Mouse (Mus musculus) neural tube, embryonic 12.5 days (tissue): ENCODE data around the gene Stag2. TPM values are rescaled to one million over a fixed set of nuclear protein-coding genes. Genes with fewer than 3 reads are reported as not detected.
A peak's percentile ranks its signal among the peaks of the same experiment; 100 is the strongest.

Experiments used
- ATAC-seq: fragments of 200-750 bp; cut with Nextera tagmentation; 2 replicates; pipeline ENCODE4 v1.8.0; 2017; ENCODE audit warnings: low read depth, mild to moderate bottlenecking, moderate TSS enrichment, moderate library complexity; ENCODE audit not compliant: low FRiP score
- H3K27ac ChIP-seq: fragments of 300-500 bp; sonication (generic); 2 replicates; pipeline ENCODE4 v1.5.1; 2016
- H3K27me3 ChIP-seq: fragments of 300-500 bp; sonication (generic); replicated peaks from 2 replicates; pipeline ENCODE4 v1.6.1; 2016; ENCODE audit warnings: mild to moderate bottlenecking
- H3K36me3 ChIP-seq: fragments of 300-500 bp; sonication (generic); 2 replicates; pipeline ENCODE4 v1.6.1; 2016; ENCODE audit warnings: mild to moderate bottlenecking
- H3K4me1 ChIP-seq: fragments of 300-500 bp; sonication (generic); 2 replicates; pipeline ENCODE4 v1.6.1; 2016
- H3K4me2 ChIP-seq: fragments of 300-500 bp; sonication (generic); replicated peaks from 2 replicates; pipeline ENCODE4 v1.6.1; 2016; ENCODE audit warnings: mild to moderate bottlenecking
- H3K4me3 ChIP-seq: fragments of 300-500 bp; sonication (generic); 2 replicates; pipeline ENCODE4 v1.5.1; 2016
- H3K9ac ChIP-seq: fragments of 300-500 bp; sonication (generic); 2 replicates; pipeline ENCODE4 v1.6.1; 2016; ENCODE audit warnings: mild to moderate bottlenecking
- H3K9me3 ChIP-seq: fragments of 300-500 bp; sonication (generic); 2 replicates; pipeline ENCODE4 v1.6.1; 2016; ENCODE audit warnings: mild to moderate bottlenecking
- WGBS: fragments of 180-500 bp; shearing (Covaris S2); methylation state at CpG from one replicate; pipeline ENCODE4 v1.1.7; 2016; 5-methylcytosine and 5-hydroxymethylcytosine counted together
- polyA plus RNA-seq: library from polyadenylated mRNA; unstranded; fragments of >200 nt; fragmentation: Nextera tagmentation; extraction: Ambion mirVana; gene quantifications from 2 replicates; pipeline ENCODE4 v1.2.1, GENCODE M21; 2016

Gene Stag2
- polyA plus RNA-seq, 1 experiment from 2014 or later, result 37.5 TPM

- no peaks in the 10 kb centered on the region for H3K36me3 ChIP-seq
- peak overlapping the region; percentile 54 for H3K4me3 ChIP-seq
- no peaks in the 10 kb centered on the region for H3K4me1 ChIP-seq
- peak overlapping the region; percentile 64 for H3K9ac ChIP-seq
- ATAC-seq, result no peak
- WGBS, result 17% methylated on average over 25 of the region's 25 CpGs
- H3K9me3 ChIP-seq, result no peaks in the 10 kb centered on the region
- H3K27me3 ChIP-seq, result no peaks in the 10 kb centered on the region
- peak overlapping the region; percentile 57 for H3K4me2 ChIP-seq
- peak overlapping the region; percentile 75 for H3K27ac ChIP-seq
Observed at GRCm38 (mm10) chrX:42151024-42151754, 2.1 kb downstream of the Stag2 start.

GRCm38 (mm10) chrX:42151903-42152369 lies 2.8 kb downstream of the Stag2 start:
- 22% methylated on average over 17 of the region's 17 CpGs for WGBS
- Histone ChIP-seq H3K27me3 (no peaks in the 10 kb centered on the region), H3K9ac (peak overlapping the region; percentile 51), H3K36me3 (no peaks in the 10 kb centered on the region), H3K9me3 (no peaks in the 10 kb centered on the region), H3K27ac (0 out of 2 replicates have a peak overlapping the region, but pooled peaks have one; percentile 32), H3K4me1 (no peaks in the 10 kb centered on the region), H3K4me2 (peak overlapping the region; percentile 57), H3K4me3 (peak overlapping the region; percentile 54)
- peak; percentile 25; the same call in 1 of the 2 replicates for ATAC-seq

GRCm38 (mm10) chrX:42153056-42153455 lies 3.9 kb downstream of the Stag2 start:
- Histone ChIP-seq H3K4me1 (no peaks in the 10 kb centered on the region), H3K27ac (no peak overlapping the region), H3K36me3 (no peaks in the 10 kb centered on the region), H3K9me3 (no peaks in the 10 kb centered on the region), H3K4me3 (no peak overlapping the region), H3K4me2 (peak overlapping the region; percentile 57), H3K9ac (no peak overlapping the region), H3K27me3 (no peaks in the 10 kb centered on the region)
- WGBS, result 34% methylated on average over 4 of the region's 4 CpGs
- no peak for ATAC-seq

- no peak overlapping the region for H3K4me3 ChIP-seq
- no peaks in the 10 kb centered on the region for H3K9me3 ChIP-seq
- H3K4me1 ChIP-seq, result no peaks in the 10 kb centered on the region
- H3K36me3 ChIP-seq, result no peaks in the 10 kb centered on the region
- 80% methylated on average over 1 of the region's 1 CpGs for WGBS
- ATAC-seq, result no peak
- H3K9ac ChIP-seq, result no peak overlapping the region
- H3K27me3 ChIP-seq, result no peaks in the 10 kb centered on the region
- no peak overlapping the region for H3K27ac ChIP-seq
- no peak overlapping the region for H3K4me2 ChIP-seq
Observed at GRCm38 (mm10) chrX:42165455-42165854, 16.3 kb downstream of the Stag2 start.

- Histone ChIP-seq H3K27ac (no peak overlapping the region), H3K36me3 (no peaks in the 10 kb centered on the region), H3K4me3 (no peak overlapping the region), H3K27me3 (no peaks in the 10 kb centered on the region), H3K4me2 (no peak overlapping the region), H3K9ac (no peak overlapping the region), H3K9me3 (no peaks in the 10 kb centered on the region), H3K4me1 (no peaks in the 10 kb centered on the region)
- WGBS, result 90% methylated on average over 5 of the region's 5 CpGs
- ATAC-seq, result no peak
Observed at GRCm38 (mm10) chrX:42170811-42171210, 21.7 kb downstream of the Stag2 start.

- 76% methylated on average over 3 of the region's 3 CpGs for WGBS
Observed at GRCm38 (mm10) chrX:42187590-42187989, 38.5 kb downstream of the Stag2 start.

GRCm38 (mm10) chrX:42188825-42189426 lies 39.8 kb downstream of the Stag2 start:
- no peak overlapping the region for H3K4me2 ChIP-seq
- H3K9me3 ChIP-seq, result no peaks in the 10 kb centered on the region
- no peak overlapping the region for H3K9ac ChIP-seq
- H3K4me3 ChIP-seq, result no peak overlapping the region
- H3K4me1 ChIP-seq, result no peaks in the 10 kb centered on the region
- 89% methylated on average over 2 of the region's 2 CpGs for WGBS
- H3K36me3 ChIP-seq, result no peaks in the 10 kb centered on the region
- no peak for ATAC-seq
- H3K27me3 ChIP-seq, result no peaks in the 10 kb centered on the region
- no peak overlapping the region for H3K27ac ChIP-seq

More at GRCm38 (mm10) chrX:42187590-42187989, 38.5 kb downstream of the Stag2 start:
- Histone ChIP-seq H3K36me3 (no peaks in the 10 kb centered on the region), H3K4me1 (no peaks in the 10 kb centered on the region), H3K9me3 (no peaks in the 10 kb centered on the region), H3K27ac (no peak overlapping the region), H3K4me3 (no peak overlapping the region), H3K4me2 (no peak overlapping the region), H3K27me3 (no peaks in the 10 kb centered on the region), H3K9ac (no peak overlapping the region)
- ATAC-seq, result no peak

- H3K4me2 ChIP-seq, result no peak overlapping the region
- no peak overlapping the region for H3K27ac ChIP-seq
- no peak overlapping the region for H3K4me3 ChIP-seq
- H3K9me3 ChIP-seq, result no peaks in the 10 kb centered on the region
- no peak for ATAC-seq
- H3K27me3 ChIP-seq, result no peaks in the 10 kb centered on the region
- no peak overlapping the region for H3K9ac ChIP-seq
- WGBS, result 89% methylated on average over 3 of the region's 3 CpGs
- no peaks in the 10 kb centered on the region for H3K4me1 ChIP-seq
- no peaks in the 10 kb centered on the region for H3K36me3 ChIP-seq
Observed at GRCm38 (mm10) chrX:42194608-42195007, 45.5 kb downstream of the Stag2 start.

- WGBS, result 91% methylated on average over 4 of the region's 4 CpGs
- Histone ChIP-seq H3K27ac (no peak overlapping the region), H3K27me3 (no peaks in the 10 kb centered on the region), H3K4me2 (no peak overlapping the region), H3K36me3 (no peaks in the 10 kb centered on the region), H3K4me1 (no peaks in the 10 kb centered on the region), H3K4me3 (no peak overlapping the region), H3K9ac (no peak overlapping the region), H3K9me3 (no peaks in the 10 kb centered on the region)
- no peak for ATAC-seq
Observed at GRCm38 (mm10) chrX:42202482-42202881, 53.4 kb downstream of the Stag2 start.

GRCm38 (mm10) chrX:42215742-42216141 lies 66.6 kb downstream of the Stag2 start:
- Histone ChIP-seq H3K9me3 (no peaks in the 10 kb centered on the region), H3K4me2 (no peak overlapping the region), H3K4me3 (no peak overlapping the region), H3K36me3 (peaks cover 3% of the 10 kb centered on the region; the same call in 1 of the 2 replicates), H3K9ac (no peak overlapping the region), H3K4me1 (no peaks in the 10 kb centered on the region), H3K27ac (no peak overlapping the region), H3K27me3 (no peaks in the 10 kb centered on the region)
- ATAC-seq, result no peak
- WGBS, result 92% methylated on average over 1 of the region's 1 CpGs

GRCm38 (mm10) chrX:42250342-42250741 lies 101.2 kb downstream of the Stag2 start:
- no peak overlapping the region for H3K4me2 ChIP-seq
- H3K9me3 ChIP-seq, result no peaks in the 10 kb centered on the region
- 92% methylated on average over 10 of the region's 10 CpGs for WGBS
- no peak for ATAC-seq
- H3K4me1 ChIP-seq, result no peaks in the 10 kb centered on the region
- no peaks in the 10 kb centered on the region for H3K27me3 ChIP-seq
- H3K9ac ChIP-seq, result no peak overlapping the region
- no peak overlapping the region for H3K4me3 ChIP-seq
- no peak overlapping the region for H3K27ac ChIP-seq
- no peaks in the 10 kb centered on the region for H3K36me3 ChIP-seq

GRCm38 (mm10) chrX:42272713-42273112 lies 123.6 kb downstream of the Stag2 start:
- Histone ChIP-seq H3K36me3 (no peaks in the 10 kb centered on the region), H3K9ac (no peak overlapping the region), H3K4me1 (no peaks in the 10 kb centered on the region), H3K9me3 (no peaks in the 10 kb centered on the region), H3K4me2 (no peak overlapping the region), H3K27ac (no peak overlapping the region), H3K4me3 (no peak overlapping the region), H3K27me3 (no peaks in the 10 kb centered on the region)
- no peak for ATAC-seq
